Mouse (Mus musculus): Measurements from ENCODE around the gene Fyb.

DNA sequence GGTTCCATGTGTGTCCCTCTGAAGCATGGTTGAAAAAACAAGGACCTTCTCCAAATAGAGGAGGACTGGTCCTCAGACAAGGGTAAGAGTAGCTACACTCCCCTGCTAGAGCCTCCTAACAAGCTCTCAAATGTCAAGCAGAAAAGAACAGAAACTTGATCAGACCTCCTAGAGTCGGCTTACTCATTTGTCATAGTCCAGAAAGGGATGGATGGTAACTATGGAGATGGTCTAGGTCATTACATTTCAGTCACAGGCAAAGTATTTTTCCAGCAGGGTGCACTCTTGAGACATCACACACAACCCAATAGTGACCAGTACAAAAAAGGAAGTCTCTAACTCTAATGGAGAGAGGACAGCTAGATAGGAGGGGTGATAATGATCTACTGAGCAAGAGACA, 21.9 kb upstream of the Fyb start:
- TF ChIP-seq POLR2A (IDR thresholded peaks at IDR 0.05; ENCODE audit: low read depth, low read length) (no peak), CTCF (IDR thresholded peaks at IDR 0.05; ENCODE audit: extremely low read depth, insufficient read length, insufficient replicate concordance, low read depth, low read length) (no peak)

Measured in small intestine, adult 2 months (tissue).